Mouse (Mus musculus) liver, postnatal 0 days (tissue): Measurements from ENCODE around the gene Myo18a. TPM values are rescaled to one million over a fixed set of nuclear protein-coding genes. Genes with fewer than 3 reads are reported as not detected.
A peak's percentile ranks its signal among the peaks of the same experiment; 100 is the strongest.

Experiments
- ATAC-seq: fragments of 200-750 bp; cut with Nextera tagmentation; 2 replicates; pipeline ENCODE4 v1.8.0; 2017; ENCODE audit warnings: mild to moderate bottlenecking, moderate library complexity
- DNase-seq: peaks from one replicate; pipeline ENCODE4 v3.0.0-alpha.2; 2016
- H3K27ac ChIP-seq: fragments of 300-500 bp; sonication (generic); 2 replicates; pipeline ENCODE4 v1.5.1; 2014; ENCODE audit warnings: antibody characterized with exemption, moderate library complexity, mild to moderate bottlenecking, low read depth
- H3K27me3 ChIP-seq: fragments of 300-500 bp; sonication (generic); 2 replicates; pipeline ENCODE4 v1.6.1; 2014; ENCODE audit warnings: low read length, control low read depth, mixed read lengths; ENCODE audit not compliant: insufficient read depth
- H3K36me3 ChIP-seq: fragments of 300-500 bp; sonication (generic); replicated peaks from 2 replicates; pipeline ENCODE4 v1.6.1; 2014; ENCODE audit warnings: mild to moderate bottlenecking, control low read depth, low read length, moderate library complexity, mixed read lengths; ENCODE audit not compliant: insufficient read depth
- H3K4me1 ChIP-seq: fragments of 300-500 bp; sonication (generic); 2 replicates; pipeline ENCODE4 v1.6.1; 2014; ENCODE audit warnings: antibody characterized with exemption, mild to moderate bottlenecking, control low read depth; ENCODE audit not compliant: insufficient read depth
- H3K4me2 ChIP-seq: fragments of 300-500 bp; sonication (generic); 2 replicates; pipeline ENCODE4 v1.6.1; 2014; ENCODE audit warnings: low read depth, mild to moderate bottlenecking, low read length, moderate library complexity, mixed read lengths
- H3K4me3 ChIP-seq: fragments of 300-500 bp; sonication (generic); 2 replicates; pipeline ENCODE4 v1.5.1; 2014; ENCODE audit warnings: low read depth, low read length
- H3K9ac ChIP-seq: fragments of 300-500 bp; sonication (generic); replicated peaks from 2 replicates; pipeline ENCODE4 v1.6.1; 2014; ENCODE audit warnings: mild to moderate bottlenecking, moderate library complexity
- H3K9me3 ChIP-seq: fragments of 300-500 bp; sonication (generic); 2 replicates; pipeline ENCODE4 v1.6.1; 2016; ENCODE audit warnings: mild to moderate bottlenecking, control low read depth, low read length, mixed read lengths
- CTCF ChIP-seq: sonication (generic); IDR thresholded peaks from 2 replicates; pipeline ENCODE4 v1.5.1; 2016; ENCODE audit warnings: antibody characterized with exemption, low read depth
- EP300 ChIP-seq: IDR thresholded peaks from 2 replicates; pipeline ENCODE4 v1.6.1; 2016; ENCODE audit warnings: antibody characterized with exemption, low read depth, mild to moderate bottlenecking
- WGBS: fragments of 180-500 bp; shearing (Covaris S2); extraction: QIAGEN DNeasy Blood & Tissue Kit; methylation state at CpG from one replicate; pipeline ENCODE4 v1.1.7; 2014; ENCODE audit not compliant: insufficient replicate concordance; 5-methylcytosine and 5-hydroxymethylcytosine counted together
- polyA plus RNA-seq: library from polyadenylated mRNA; unstranded; fragments of >200 nt; fragmentation: Nextera tagmentation; extraction: Ambion mirVana; gene quantifications from 2 replicates; pipeline ENCODE4 v1.2.1, GENCODE M21; 2015

Gene Myo18a
- polyA plus RNA-seq, 1 experiment from 2014 or later = 10.4 TPM

GRCm38 (mm10) chr11:77784894-77785293 is 21.8 kb downstream of the Myo18a start:
- H3K27ac ChIP-seq = peak overlapping the region; percentile 94
- no peaks in the 10 kb centered on the region; the same call in 1 of the 2 replicates for H3K36me3 ChIP-seq
- no peaks in the 10 kb centered on the region for H3K9me3 ChIP-seq
- no peaks in the 10 kb centered on the region for H3K27me3 ChIP-seq
- ATAC-seq (peak; percentile 35), DNase-seq (no peak)
- H3K9ac ChIP-seq = peak overlapping the region; percentile 47
- H3K4me2 ChIP-seq = peak overlapping the region; percentile 69
- H3K4me3 ChIP-seq = peak overlapping the region; percentile 7
- H3K4me1 ChIP-seq = peaks cover 70% of the 10 kb centered on the region
- WGBS = 38% methylated on average over 9 of the region's 9 CpGs
- TF ChIP-seq CTCF (no peak), EP300 (no peak)

GRCm38 (mm10) chr11:77785396-77785767 is 22.3 kb downstream of the Myo18a start:
- no peak overlapping the region for H3K4me3 ChIP-seq
- no peaks in the 10 kb centered on the region for H3K9me3 ChIP-seq
- DNase-seq = no peak
- H3K9ac ChIP-seq = peak overlapping the region; percentile 47
- no peaks in the 10 kb centered on the region for H3K27me3 ChIP-seq
- H3K4me2 ChIP-seq = peak overlapping the region; percentile 69
- no peaks in the 10 kb centered on the region; the same call in 1 of the 2 replicates for H3K36me3 ChIP-seq
- 38% methylated on average over 5 of the region's 5 CpGs for WGBS
- TF ChIP-seq EP300 (no peak), CTCF (no peak)
- H3K27ac ChIP-seq = peak overlapping the region; percentile 94
- ATAC-seq = no peak
- H3K4me1 ChIP-seq = peaks cover 75% of the 10 kb centered on the region

GRCm38 (mm10) chr11:77785768-77786561 is 22.9 kb downstream of the Myo18a start:
- H3K4me1 ChIP-seq = peaks cover 81% of the 10 kb centered on the region
- H3K4me2 ChIP-seq = peak overlapping the region; percentile 69
- H3K36me3 ChIP-seq = no peaks in the 10 kb centered on the region; the same call in 1 of the 2 replicates
- ATAC-seq = peak; percentile 49
- TF ChIP-seq EP300 (no peak), CTCF (no peak)
- H3K27me3 ChIP-seq = no peaks in the 10 kb centered on the region
- H3K9me3 ChIP-seq = no peaks in the 10 kb centered on the region
- no peak overlapping the region for H3K4me3 ChIP-seq
- 29% methylated on average over 7 of the region's 7 CpGs for WGBS
- H3K9ac ChIP-seq = peak overlapping the region; percentile 47
- peak; percentile 75 for DNase-seq
- H3K27ac ChIP-seq = peak overlapping the region; percentile 94

- H3K27me3 ChIP-seq = no peaks in the 10 kb centered on the region
- 34% methylated on average over 5 of the region's 5 CpGs for WGBS
- H3K9ac ChIP-seq = 0 out of 2 replicates have a peak within 1 kb of the TSS, but pooled peaks have one; percentile 47
- peak within 1 kb of the TSS; percentile 94 for H3K27ac ChIP-seq
- no peaks in the 10 kb centered on the region for H3K9me3 ChIP-seq
- TF ChIP-seq CTCF (no peak), EP300 (no peak)
- H3K4me1 ChIP-seq = peaks cover 79% of the 10 kb centered on the region
- no peak within 1 kb of the TSS for H3K4me3 ChIP-seq
- peak; percentile 51 for ATAC-seq
- no peaks in the 10 kb centered on the region for H3K36me3 ChIP-seq
- no peak within 1 kb of the TSS for H3K4me2 ChIP-seq
- DNase-seq = peak; percentile 55
Measured at GRCm38 (mm10) chr11:77787707-77788106, 24.7 kb downstream of the Myo18a start, which contains the start of gene Gm10277. Gm10277 (minus strand) TSS chr11:77787747.

GRCm38 (mm10) chr11:77789512-77789911 is 26.5 kb downstream of the Myo18a start:
- peaks cover 74% of the 10 kb centered on the region for H3K4me1 ChIP-seq

GRCm38 (mm10) chr11:77790286-77790685 is 27.2 kb downstream of the Myo18a start:
- H3K4me2 ChIP-seq = peak overlapping the region; percentile 40; the same call in 1 of the 2 replicates
- 18% methylated on average over 9 of the region's 9 CpGs for WGBS
- DNase-seq (no peak), ATAC-seq (no peak)
- no peak overlapping the region for H3K4me3 ChIP-seq
- H3K4me1 ChIP-seq = peaks cover 68% of the 10 kb centered on the region
- H3K27ac ChIP-seq = peak overlapping the region; percentile 41
- H3K9ac ChIP-seq = peak overlapping the region; percentile 36
- no peaks in the 10 kb centered on the region for H3K36me3 ChIP-seq
- H3K9me3 ChIP-seq = no peaks in the 10 kb centered on the region
- H3K27me3 ChIP-seq = no peaks in the 10 kb centered on the region
- TF ChIP-seq EP300 = no peak
- TF ChIP-seq CTCF = no peak

More at GRCm38 (mm10) chr11:77789512-77789911, 26.5 kb downstream of the Myo18a start:
- Histone ChIP-seq H3K27ac (no peak overlapping the region), H3K9me3 (no peaks in the 10 kb centered on the region), H3K4me2 (no peak overlapping the region), H3K4me3 (no peak overlapping the region), H3K9ac (no peak overlapping the region), H3K36me3 (no peaks in the 10 kb centered on the region), H3K27me3 (no peaks in the 10 kb centered on the region)
- 83% methylated on average over 5 of the region's 5 CpGs for WGBS
- DNase-seq = no peak
- no peak for TF ChIP-seq EP300
- no peak for TF ChIP-seq CTCF
- no peak for ATAC-seq
